8 mouse cellular contexts compared by ENCODE assay signal in genomic region chr1:167337463-167338095, GRCm38 (mm10). TPM values are rescaled to one million over a fixed set of nuclear protein-coding genes. Genes with fewer than 3 reads are reported as not detected.
DNase-seq lines count a peak whose midpoint lies in the region; TF ChIP-seq lines count a peak whose summit lies in the region.

No protein-coding gene starts in this region.

- no peaks in the 10 kb centered on the region for H3K79me2 ChIP-seq in heart, adult 2 months (replicated peaks; ENCODE audit: control insufficient read depth, insufficient read depth, low read length)

- no peak for TF ChIP-seq POLR2A in heart, adult 2 months (IDR thresholded peaks at IDR 0.05; ENCODE audit: insufficient read depth, low read depth, low read length)
- no peak for TF ChIP-seq POLR2A in lung, adult 2 months (IDR thresholded peaks at IDR 0.05; ENCODE audit: borderline replicate concordance, extremely low read depth, low read depth, low read length)

- H3K9ac ChIP-seq in heart, adult 2 months (ENCODE audit: low read depth, low read length), result no peak overlapping the region

- H3K27ac ChIP-seq in heart, adult 2 months, result no peak overlapping the region

- no peak; the same call in 1 of the 2 replicates for TF ChIP-seq CTCF in heart, adult 2 months (IDR thresholded peaks at IDR 0.05)
- peak; percentile 84 for TF ChIP-seq CTCF in lung, adult 2 months (IDR thresholded peaks at IDR 0.05; ENCODE audit: insufficient read depth, low read length)

- DNase-seq in B cell, adult 2 months, result peak; percentile 86
- DNase-seq in adrenal gland, adult 18-20 months (ENCODE audit: low spot score in 2 of 2), result peak; percentile 84 to 87
- DNase-seq in embryo, embryonic 10.5 days (ENCODE audit: low spot score), result peak; percentile 95
- peak; percentile 78 to 83 for DNase-seq in heart, adult 2 months
- DNase-seq in kidney, postnatal 36 days, result peak; percentile 82 to 91
- DNase-seq in lung, adult 2 months, result peak; percentile 81
- peak; percentile 56 for DNase-seq in ovary, postnatal 10 days (ENCODE audit: low spot score)
- peak; percentile 84 for DNase-seq in thymus, postnatal 0 days (ENCODE audit: low spot score)

- intact Hi-C loops in heart, adult 2 months (cut with DNase I), result loop anchor here (1.0 to 10.0 kb wide), 3 partner anchors 25 to 543 kb away; no protein-coding TSS in a partner anchor

- peaks cover 2% of the 10 kb centered on the region; the same call in 1 of the 2 replicates for H3K4me1 ChIP-seq in heart, adult 2 months (ENCODE audit: control insufficient read depth, insufficient read depth, low read length)
- no peaks in the 10 kb centered on the region for H3K4me1 ChIP-seq in lung, adult 2 months (ENCODE audit: control insufficient read depth, insufficient read depth, low read length)

- no peaks in the 10 kb centered on the region for H3K27me3 ChIP-seq in heart, adult 2 months (ENCODE audit: control insufficient read depth, insufficient read depth, low read length)

- no peaks in the 10 kb centered on the region for H3K36me3 ChIP-seq in heart, adult 2 months (ENCODE audit: control insufficient read depth, insufficient read depth, low read length)

- H3K4me3 ChIP-seq in heart, adult 2 months, result no peak overlapping the region
- H3K4me3 ChIP-seq in lung, adult 2 months (replicated peaks; ENCODE audit: extremely low read depth, low read depth, low read length), result no peak overlapping the region

- WGBS in heart, adult 2 months, result 10% methylated on average over 12 of the region's 12 CpGs
- WGBS in lung, adult 2 months, result 17% methylated on average over 12 of the region's 12 CpGs

- TF ChIP-seq EP300 in heart, adult 2 months (IDR thresholded peaks at IDR 0.05; ENCODE audit: insufficient read depth, low read depth, low read length), result peak; percentile 80; the same call in 1 of the 2 replicates

RNA-seq across cellular contexts. Expression of gene Aldh9a1, which starts 12.2 kb away (rescaled TPM):
- 10 to 100 TPM; 70.5 to 94.4 TPM for total RNA-seq in adrenal gland, adult 18-20 months (2021)
- 10 to 100 TPM; 18.4 to 20.4 TPM for total RNA-seq in heart, adult 2 months (2021)
- 31.5 and 49.6 TPM in 2 replicates for polyA plus RNA-seq in heart, adult 2 months (2012; rRNA removed)
- polyA plus RNA-seq in lung, adult 2 months (2012; rRNA removed), result 21.7 and 27.8 TPM in 2 replicates
- polyA plus RNA-seq in thymus, postnatal 0 days (2015; fragmentation: Nextera tagmentation; extraction: Ambion mirVana), result 66.9 and 68.6 TPM in 2 replicates

RNA-seq across cellular contexts. Expression of gene Tmco1, which starts 29.4 kb away (rescaled TPM):
- total RNA-seq in adrenal gland, adult 18-20 months (2021), result 100 to 1,000 TPM; 132 to 149 TPM
- 10 to 100 TPM; 88.2 to 95.3 TPM for total RNA-seq in heart, adult 2 months (2021)
- 60.3 and 117 TPM in 2 replicates for polyA plus RNA-seq in heart, adult 2 months (2012; rRNA removed)
- 42.7 and 56.7 TPM in 2 replicates for polyA plus RNA-seq in lung, adult 2 months (2012; rRNA removed)
- polyA plus RNA-seq in thymus, postnatal 0 days (2015; fragmentation: Nextera tagmentation; extraction: Ambion mirVana), result 91.4 and 98.8 TPM in 2 replicates

RNA-seq across cellular contexts. Expression of gene Uck2, which starts 52.5 kb away (rescaled TPM):
- 10 to 100 TPM; 57.8 to 76.8 TPM for total RNA-seq in adrenal gland, adult 18-20 months (2021)
- total RNA-seq in heart, adult 2 months (2021), result 10 to 100 TPM; 45.9 to 57.6 TPM
- polyA plus RNA-seq in heart, adult 2 months (2012; rRNA removed), result 21.4 and 27.5 TPM in 2 replicates
- polyA plus RNA-seq in lung, adult 2 months (2012; rRNA removed), result 12.6 and 17.4 TPM in 2 replicates
- polyA plus RNA-seq in thymus, postnatal 0 days (2015; fragmentation: Nextera tagmentation; extraction: Ambion mirVana), result 165 and 193 TPM in 2 replicates

RNA-seq across cellular contexts. Expression of gene Mgst3, which starts 56.1 kb away (rescaled TPM):
- total RNA-seq in adrenal gland, adult 18-20 months (2021), result 10 to 100 TPM; 71.3 to 93.4 TPM
- 100 to 1,000 TPM; 274 to 351 TPM for total RNA-seq in heart, adult 2 months (2021)
- 788 and 868 TPM in 2 replicates for polyA plus RNA-seq in heart, adult 2 months (2012; rRNA removed)
- 132 and 150 TPM in 2 replicates for polyA plus RNA-seq in lung, adult 2 months (2012; rRNA removed)
- 36.5 and 40.7 TPM in 2 replicates for polyA plus RNA-seq in thymus, postnatal 0 days (2015; fragmentation: Nextera tagmentation; extraction: Ambion mirVana)
